Mouse (Mus musculus) lung, postnatal 0 days (tissue): ENCODE measurements around the gene Rasgrp2.

Source experiments
- CTCF ChIP-seq: IDR thresholded peaks from 2 replicates; pipeline ENCODE4 v1.5.1; 2016; ENCODE audit warnings: antibody characterized with exemption, mild to moderate bottlenecking
- EP300 ChIP-seq: IDR thresholded peaks from 2 replicates; pipeline ENCODE4 v1.6.1; 2016; ENCODE audit warnings: antibody characterized with exemption, mild to moderate bottlenecking, control low read depth

- TF ChIP-seq CTCF (no peak), EP300 (no peak)
Observed at GRCm38 (mm10) chr19:6351431-6352106, 47.6 kb upstream of the Rasgrp2 start.
